Mouse (Mus musculus): ENCODE measurements around the gene Gnat2. TPM values are rescaled to one million over a fixed set of nuclear protein-coding genes. Genes with fewer than 3 reads are reported as not detected.

Gene Gnat2
- polyA plus RNA-seq, 1 experiment from 2014 or later: 0.86 TPM

- no peak overlapping the region for H3K4me3 ChIP-seq (replicated peaks)
- peaks cover 7% of the 10 kb centered on the region for H3K36me3 ChIP-seq (replicated peaks)
- ATAC-seq (ENCODE audit: low FRiP score): no peak
- no peak overlapping the region for H3K27ac ChIP-seq
- H3K9me3 ChIP-seq: no peaks in the 10 kb centered on the region
- H3K4me1 ChIP-seq: no peaks in the 10 kb centered on the region
- 81% methylated on average over 13 of the region's 13 CpGs for WGBS
- H3K4me2 ChIP-seq: no peak overlapping the region
- no peak overlapping the region for H3K9ac ChIP-seq
- no peaks in the 10 kb centered on the region; the same call in 1 of the 2 replicates for H3K27me3 ChIP-seq
Measured at GRCm38 (mm10) chr3:108069231-108069870, 23.2 kb upstream of the Gnat2 start.

DNA sequence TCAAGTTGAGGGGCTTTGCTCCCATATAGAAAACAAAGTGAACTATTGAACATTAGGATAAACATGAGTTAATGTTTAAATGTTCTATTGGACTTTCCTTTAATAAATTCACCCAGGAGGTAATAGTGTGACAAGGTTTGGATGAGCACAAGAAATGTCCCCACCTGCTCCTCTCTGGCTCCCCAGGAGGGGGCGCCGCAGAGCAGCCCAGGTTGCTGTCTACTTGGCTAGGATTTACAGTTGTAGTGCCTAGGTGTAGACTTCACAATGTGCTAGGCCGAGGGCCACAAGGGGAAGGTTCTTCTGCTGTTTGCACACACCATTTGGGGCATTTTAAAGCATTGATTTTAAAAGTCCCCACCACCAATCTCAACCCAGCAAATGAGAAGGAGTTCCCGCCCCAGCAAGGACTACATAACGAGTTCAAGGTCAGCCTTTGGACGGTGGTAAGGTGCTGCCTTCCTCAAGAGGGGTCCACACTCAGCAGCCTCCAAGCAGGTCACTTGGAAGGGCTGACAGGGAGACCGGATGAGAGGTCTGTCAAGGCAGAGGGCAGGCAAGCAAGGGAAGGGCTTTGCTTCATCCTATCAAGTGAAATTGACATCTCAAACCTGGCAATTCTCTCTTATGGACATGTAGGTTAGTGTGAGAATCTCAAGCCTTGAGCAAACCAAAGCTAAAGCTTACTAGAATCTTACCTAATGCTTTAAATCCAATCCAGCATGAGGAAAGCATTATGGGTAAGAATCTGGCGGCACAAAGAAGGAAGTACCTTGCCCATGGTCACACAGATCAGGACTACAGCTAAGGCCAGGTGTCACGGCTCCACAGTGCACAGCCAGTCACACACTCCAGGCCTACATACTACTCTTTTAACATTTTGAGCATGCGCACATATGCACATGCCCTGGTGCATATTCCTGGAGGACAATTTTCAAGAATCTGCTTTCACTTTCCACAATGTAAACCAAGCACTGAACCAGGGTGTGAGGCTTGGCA, 22.0 kb upstream of the Gnat2 start:
- no peak for ATAC-seq (ENCODE audit: low FRiP score)
- 70% methylated on average over 10 of the region's 10 CpGs for WGBS
- Histone ChIP-seq H3K9ac (no peak overlapping the region), H3K27ac (no peak overlapping the region), H3K9me3 (no peaks in the 10 kb centered on the region), H3K27me3 (no peaks in the 10 kb centered on the region), H3K4me2 (no peak overlapping the region), H3K4me3 (replicated peaks) (no peak overlapping the region), H3K36me3 (replicated peaks) (peaks cover 19% of the 10 kb centered on the region), H3K4me1 (no peaks in the 10 kb centered on the region)

DNA sequence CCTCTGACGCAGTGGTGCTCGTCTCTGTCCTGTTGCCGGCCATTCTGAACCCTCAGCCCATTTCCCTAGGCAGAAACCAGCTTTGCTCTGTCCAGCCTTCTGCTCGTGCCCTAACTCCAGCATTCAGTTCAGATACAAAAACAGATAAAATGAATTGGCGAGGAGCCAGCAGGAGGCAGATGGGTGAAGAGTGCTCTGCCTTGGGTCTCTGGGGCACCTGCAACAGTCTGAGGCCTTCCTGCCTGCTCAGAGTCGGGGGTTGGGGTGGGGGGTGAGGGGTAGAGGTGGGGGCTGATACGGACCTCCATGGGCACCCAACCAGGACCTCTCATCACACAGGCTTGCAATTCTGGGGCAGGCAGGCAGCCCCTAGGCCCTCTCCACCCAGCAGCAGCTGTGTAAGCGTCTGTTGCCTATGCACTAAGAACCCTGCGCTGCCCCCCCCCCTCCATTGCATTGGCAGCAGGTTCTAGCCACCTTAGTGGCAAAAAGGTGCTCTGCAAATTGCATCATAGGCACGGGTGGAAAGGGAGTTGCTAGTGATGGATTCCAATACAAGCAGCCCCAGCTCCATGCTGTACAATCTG, 19.5 kb upstream of the Gnat2 start:
- peaks cover 44% of the 10 kb centered on the region for H3K36me3 ChIP-seq (replicated peaks)
- no peak for ATAC-seq (ENCODE audit: low FRiP score)

GRCm38 (mm10) chr3:108076836-108077235, 15.8 kb upstream of the Gnat2 start:
- H3K27me3 ChIP-seq: no peaks in the 10 kb centered on the region
- H3K27ac ChIP-seq: no peak overlapping the region
- H3K9ac ChIP-seq: no peak overlapping the region
- no peak for ATAC-seq (ENCODE audit: low FRiP score)
- H3K36me3 ChIP-seq (replicated peaks): peaks cover 67% of the 10 kb centered on the region
- H3K4me1 ChIP-seq: peaks cover 4% of the 10 kb centered on the region
- no peak overlapping the region for H3K4me2 ChIP-seq
- WGBS: 92% methylated on average over 9 of the region's 9 CpGs
- no peaks in the 10 kb centered on the region for H3K9me3 ChIP-seq
- no peak overlapping the region for H3K4me3 ChIP-seq (replicated peaks)

More for the DNA sequence above, 19.5 kb upstream of the Gnat2 start:
- Histone ChIP-seq H3K4me3 (replicated peaks) (no peak overlapping the region), H3K9me3 (no peaks in the 10 kb centered on the region), H3K4me2 (no peak overlapping the region), H3K27me3 (no peaks in the 10 kb centered on the region), H3K27ac (peak overlapping the region; percentile 25; the same call in 1 of the 2 replicates), H3K4me1 (no peaks in the 10 kb centered on the region), H3K9ac (no peak overlapping the region)
- whole genome bisulfite sequencing: 67% methylated on average over 10 of the region's 10 CpGs

GRCm38 (mm10) chr3:108081681-108082080, 10.9 kb upstream of the Gnat2 start:
- 49% methylated on average over 4 of the region's 4 CpGs for WGBS

DNA sequence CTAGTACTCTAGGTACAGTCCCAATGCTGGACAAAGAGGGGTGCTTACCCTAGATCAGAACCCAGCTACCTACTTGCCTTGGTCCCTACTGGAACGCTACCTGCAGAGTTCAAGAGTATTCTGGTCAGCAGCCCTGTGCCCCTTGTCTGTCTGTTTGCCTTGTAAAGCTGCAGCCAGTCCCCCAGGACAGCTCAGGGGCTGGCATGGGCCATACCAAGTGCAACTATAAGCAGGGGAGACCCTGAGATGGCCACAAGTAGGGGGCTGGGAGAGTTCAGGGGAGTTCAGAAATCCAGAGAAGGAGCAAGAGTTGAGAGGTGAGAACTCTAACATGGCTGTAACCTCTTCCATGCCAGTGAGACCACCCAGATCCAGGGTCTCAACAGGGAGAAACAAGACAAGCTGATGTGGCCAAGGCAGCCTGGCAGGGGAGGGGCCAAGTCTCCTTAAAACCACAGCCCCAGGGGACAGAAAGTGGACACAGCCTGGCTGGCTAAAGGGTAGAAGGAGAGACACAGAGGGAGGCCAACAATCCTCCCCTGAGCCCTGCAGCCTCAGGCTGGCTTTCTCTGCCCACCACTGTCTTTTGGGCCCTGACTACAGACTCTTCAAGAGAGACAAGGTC, 10.2 kb upstream of the Gnat2 start:
- 75% methylated on average over 1 of the region's 1 CpGs for whole genome bisulfite sequencing
- H3K4me1 ChIP-seq: peaks cover 52% of the 10 kb centered on the region
- ATAC-seq (ENCODE audit: low FRiP score): no peak

More at GRCm38 (mm10) chr3:108081681-108082080, 10.9 kb upstream of the Gnat2 start:
- Histone ChIP-seq H3K27ac (no peak overlapping the region), H3K36me3 (replicated peaks) (peaks cover 37% of the 10 kb centered on the region), H3K4me2 (0 out of 2 replicates have a peak overlapping the region, but pooled peaks have one; percentile 2), H3K4me3 (replicated peaks) (no peak overlapping the region), H3K4me1 (peaks cover 50% of the 10 kb centered on the region), H3K9me3 (no peaks in the 10 kb centered on the region), H3K9ac (peak overlapping the region; percentile 25; the same call in 1 of the 2 replicates), H3K27me3 (no peaks in the 10 kb centered on the region)
- no peak for ATAC-seq (ENCODE audit: low FRiP score)

GRCm38 (mm10) chr3:108083161-108083560, 9.4 kb upstream of the Gnat2 start:
- Histone ChIP-seq H3K27me3 (no peaks in the 10 kb centered on the region), H3K9ac (no peak overlapping the region), H3K4me1 (peaks cover 52% of the 10 kb centered on the region), H3K36me3 (replicated peaks) (peaks cover 22% of the 10 kb centered on the region), H3K4me2 (peak overlapping the region; percentile 100; the same call in 1 of the 2 replicates), H3K4me3 (replicated peaks) (no peak overlapping the region), H3K9me3 (no peaks in the 10 kb centered on the region), H3K27ac (no peak overlapping the region)
- WGBS: 65% methylated on average over 2 of the region's 2 CpGs
- ATAC-seq (ENCODE audit: low FRiP score): no peak

More for the DNA sequence above, 10.2 kb upstream of the Gnat2 start:
- Histone ChIP-seq H3K4me3 (replicated peaks) (no peak overlapping the region), H3K27ac (no peak overlapping the region), H3K36me3 (replicated peaks) (peaks cover 30% of the 10 kb centered on the region), H3K27me3 (no peaks in the 10 kb centered on the region), H3K9ac (peak overlapping the region; percentile 25; the same call in 1 of the 2 replicates), H3K4me2 (peak overlapping the region; percentile 11; the same call in 1 of the 2 replicates), H3K9me3 (no peaks in the 10 kb centered on the region)

DNA sequence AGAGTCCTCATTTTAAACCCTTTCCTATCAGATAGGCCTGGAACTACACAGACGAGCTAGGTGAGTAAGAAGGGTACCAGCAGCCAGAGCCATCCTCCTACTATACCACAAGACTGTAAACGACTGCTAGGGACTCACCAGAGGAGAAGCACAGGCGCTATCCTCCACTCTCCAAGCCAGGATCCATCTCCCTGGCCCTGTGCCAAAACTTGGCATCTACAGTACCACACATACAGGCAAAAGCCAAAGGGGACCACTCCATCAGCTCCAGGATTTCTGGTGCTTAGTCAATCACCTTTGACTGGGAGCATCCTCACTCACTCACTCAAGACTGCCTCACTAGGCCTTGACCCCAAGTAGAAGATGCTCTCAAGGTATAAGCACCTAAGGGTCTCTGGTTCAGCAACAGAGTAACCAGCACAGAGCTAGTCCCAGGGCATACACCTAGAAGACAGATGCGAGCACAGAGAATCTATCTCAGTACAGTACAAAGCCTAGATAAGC, 8.6 kb upstream of the Gnat2 start:
- no peak for ATAC-seq (ENCODE audit: low FRiP score)
- peaks cover 52% of the 10 kb centered on the region for H3K4me1 ChIP-seq
- no peak overlapping the region for H3K9ac ChIP-seq
- H3K4me3 ChIP-seq (replicated peaks): 0 out of 2 replicates have a peak overlapping the region, but pooled peaks have one; percentile 66
- H3K4me2 ChIP-seq: peak overlapping the region; percentile 100
- no peak overlapping the region for H3K27ac ChIP-seq
- peaks cover under 1% of the 10 kb centered on the region; the same call in 1 of the 2 replicates for H3K27me3 ChIP-seq
- WGBS: 82% methylated on average over 4 of the region's 4 CpGs
- no peaks in the 10 kb centered on the region for H3K9me3 ChIP-seq
- peaks cover 14% of the 10 kb centered on the region for H3K36me3 ChIP-seq (replicated peaks)

GRCm38 (mm10) chr3:108084767-108085270, 7.8 kb upstream of the Gnat2 start:
- peak; percentile 21 for ATAC-seq (ENCODE audit: low FRiP score)
- H3K9ac ChIP-seq: peak overlapping the region; percentile 78
- H3K4me3 ChIP-seq (replicated peaks): peak overlapping the region; percentile 66
- 22% methylated on average over 13 of the region's 13 CpGs for WGBS
- peak overlapping the region; percentile 100 for H3K4me2 ChIP-seq
- peaks cover 4% of the 10 kb centered on the region; the same call in 1 of the 2 replicates for H3K27me3 ChIP-seq
- peak overlapping the region; percentile 87 for H3K27ac ChIP-seq
- H3K9me3 ChIP-seq: no peaks in the 10 kb centered on the region
- peaks cover 52% of the 10 kb centered on the region for H3K4me1 ChIP-seq
- 0 out of 2 replicates have a peak, but pooled peaks cover 6% of the 10 kb centered on the region for H3K36me3 ChIP-seq (replicated peaks)

- H3K4me1 ChIP-seq: peaks cover 52% of the 10 kb centered on the region
- H3K36me3 ChIP-seq (replicated peaks): 0 out of 2 replicates have a peak, but pooled peaks cover 6% of the 10 kb centered on the region
- 1% methylated on average over 14 of the region's 14 CpGs for WGBS
- peak overlapping the region; percentile 78 for H3K9ac ChIP-seq
- H3K9me3 ChIP-seq: no peaks in the 10 kb centered on the region
- peaks cover 7% of the 10 kb centered on the region; the same call in 1 of the 2 replicates for H3K27me3 ChIP-seq
- H3K4me3 ChIP-seq (replicated peaks): peak overlapping the region; percentile 66
- H3K4me2 ChIP-seq: peak overlapping the region; percentile 100
- peak; percentile 91 for ATAC-seq (ENCODE audit: low FRiP score)
- peak overlapping the region; percentile 87 for H3K27ac ChIP-seq
Measured at GRCm38 (mm10) chr3:108085281-108085720, 7.3 kb upstream of the Gnat2 start.
